Mouse (Mus musculus) cortical plate, adult 2 months (tissue): ENCODE data around the gene Hadh. TPM values are rescaled to one million over a fixed set of nuclear protein-coding genes. Genes with fewer than 3 reads are reported as not detected.
A peak's percentile ranks its signal among the peaks of the same experiment; 100 is the strongest.

Source experiments
- H3K27ac ChIP-seq: fragments of 200-500 bp; 2 replicates; pipeline ENCODE4 v1.5.1; 2012; ENCODE audit warnings: low read length, control low read depth, inconsistent platforms; ENCODE audit not compliant: insufficient read depth
- H3K4me1 ChIP-seq: fragments of 200-500 bp; 2 replicates; pipeline ENCODE4 v1.6.1; 2011; ENCODE audit warnings: low read length; ENCODE audit not compliant: control insufficient read depth, insufficient read depth
- H3K4me3 ChIP-seq: fragments of 200-500 bp; 2 replicates; pipeline ENCODE4 v1.5.1; 2011; ENCODE audit warnings: mild to moderate bottlenecking, low read length, control low read depth; ENCODE audit not compliant: insufficient read depth
- CTCF ChIP-seq: fragments of 200-500 bp; IDR thresholded peaks from 2 replicates; pipeline ENCODE4 v1.5.1; 2011; ENCODE audit warnings: mild to moderate bottlenecking, control low read depth, low read length; ENCODE audit not compliant: insufficient read depth; ENCODE audit errors: extremely low read depth
- POLR2A ChIP-seq: fragments of 200-500 bp; IDR thresholded peaks from 2 replicates; pipeline ENCODE4 v1.6.1; 2011; ENCODE audit warnings: mild to moderate bottlenecking, low read length, control low read depth; ENCODE audit not compliant: insufficient read depth; ENCODE audit errors: extremely low read depth
- polyA plus RNA-seq: library from polyadenylated mRNA; depleted of rRNA; stranded (reverse); fragments of >200 nt; gene quantifications from 2 replicates; pipeline ENCODE4 v1.2.3, GENCODE M21; 2012; rRNA removed

Gene Hadh
- polyA plus RNA-seq, 1 experiment = 46.0 TPM

DNA sequence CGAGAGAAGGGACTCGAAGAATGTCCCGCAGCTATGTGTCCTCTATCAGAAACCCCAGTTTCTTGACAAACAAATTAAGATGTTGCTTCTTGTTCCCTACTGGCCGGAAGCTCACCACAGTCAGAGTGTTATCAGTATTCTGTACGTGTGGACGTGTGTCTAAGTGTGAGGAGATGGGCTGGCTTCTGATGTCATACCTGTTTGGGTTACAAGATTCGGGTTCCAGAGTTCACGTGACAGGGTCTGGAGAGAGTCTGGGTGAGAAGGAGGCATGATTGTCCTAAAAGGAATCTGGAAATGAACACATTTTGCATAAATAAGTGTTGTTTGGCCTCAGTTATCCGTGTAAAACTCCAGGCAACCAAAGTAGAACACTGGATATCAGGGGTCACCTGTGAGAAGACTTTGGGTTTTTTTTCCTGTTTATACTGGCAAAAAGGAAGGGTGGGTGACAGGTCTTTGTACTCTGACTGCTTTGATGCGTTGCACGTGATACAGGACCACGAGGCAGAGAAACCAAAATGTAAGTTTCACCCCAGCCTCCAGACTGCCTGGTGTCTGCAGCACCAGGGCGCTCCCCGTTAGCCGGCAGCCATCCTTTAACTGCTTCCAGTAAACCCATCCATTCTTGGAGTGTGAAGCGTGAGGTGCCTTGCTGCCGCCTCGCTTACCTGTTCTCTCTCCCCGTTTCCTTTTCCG is 72.2 kb downstream of the Hadh start:
- TF ChIP-seq CTCF = no peak
- TF ChIP-seq POLR2A = no peak

DNA sequence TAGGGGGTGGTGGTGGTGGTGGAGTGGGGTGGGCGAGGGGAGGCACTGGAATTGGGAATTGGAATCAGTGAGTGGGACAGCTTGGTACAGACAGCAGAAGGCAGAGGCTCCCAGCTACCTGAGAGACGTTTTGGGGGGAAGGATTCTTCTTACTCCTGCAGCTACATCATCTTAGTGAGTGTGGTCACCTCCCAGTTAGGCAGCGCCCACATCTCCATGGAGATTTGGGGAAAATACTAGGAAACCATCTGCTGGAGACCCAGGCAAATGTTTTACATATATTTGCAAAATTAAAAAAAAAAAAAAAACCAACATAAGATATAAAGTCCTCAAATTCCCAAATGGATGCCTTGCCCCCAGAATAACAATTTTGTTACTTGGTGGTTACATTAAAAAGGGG is 72.9 kb downstream of the Hadh start:
- Histone ChIP-seq H3K4me1 (no peaks in the 10 kb centered on the region), H3K27ac (no peak overlapping the region), H3K4me3 (no peak overlapping the region)
- TF ChIP-seq CTCF (no peak), POLR2A (no peak)

More for the DNA sequence above, 72.2 kb downstream of the Hadh start:
- H3K4me3 ChIP-seq = 0 out of 2 replicates have a peak overlapping the region, but pooled peaks have one; percentile 5
- H3K27ac ChIP-seq = no peak overlapping the region
- no peaks in the 10 kb centered on the region for H3K4me1 ChIP-seq

DNA sequence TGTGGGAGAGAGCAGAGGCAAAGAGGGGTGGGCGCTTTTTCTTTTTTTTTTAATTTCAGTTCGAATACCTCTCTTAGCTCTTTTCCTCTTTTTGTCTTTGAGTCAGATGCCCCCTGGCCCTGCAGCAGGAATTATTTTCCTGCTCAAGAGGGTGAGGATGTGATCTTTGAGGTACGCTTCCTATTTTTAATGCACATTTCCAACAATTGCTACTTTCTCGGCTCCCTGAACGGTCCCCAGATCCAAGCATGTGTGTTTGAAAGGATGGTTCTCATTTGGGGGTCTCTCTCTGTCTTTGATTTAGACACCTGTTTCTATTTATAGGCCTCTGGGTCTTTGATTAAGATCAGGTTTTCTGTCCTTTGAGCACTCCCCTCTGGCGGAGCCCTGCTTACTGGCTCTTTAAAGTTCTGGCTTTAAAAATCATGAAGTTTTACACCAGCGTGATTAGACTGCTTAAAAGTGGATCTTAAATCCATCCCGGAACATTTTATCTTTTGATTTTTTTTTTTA is 75.3 kb downstream of the Hadh start:
- H3K4me3 ChIP-seq = no peak overlapping the region
- no peak overlapping the region for H3K27ac ChIP-seq
- TF ChIP-seq CTCF = no peak
- no peak for TF ChIP-seq POLR2A
- H3K4me1 ChIP-seq = no peaks in the 10 kb centered on the region

DNA sequence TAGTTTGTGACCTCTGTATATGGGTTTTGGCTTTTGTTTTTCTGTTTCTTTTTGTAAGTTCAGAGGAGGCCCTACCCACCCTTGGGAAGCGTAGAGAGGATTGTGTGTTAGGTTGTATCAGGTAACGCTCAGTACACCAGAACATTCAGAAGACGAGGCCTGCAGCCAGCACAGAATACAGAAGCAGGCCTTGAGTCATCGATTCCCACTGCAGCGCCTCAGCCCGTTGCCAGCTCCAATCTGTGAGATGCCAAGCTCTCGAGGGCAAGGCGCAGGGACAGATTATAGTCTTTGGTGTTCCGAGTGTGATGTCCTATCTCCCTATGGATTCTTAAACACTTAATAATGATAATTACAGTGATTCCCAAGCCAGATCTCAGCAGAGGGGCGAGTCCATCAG is 75.9 kb downstream of the Hadh start:
- no peak overlapping the region for H3K4me3 ChIP-seq
- no peak overlapping the region for H3K27ac ChIP-seq
- TF ChIP-seq POLR2A (no peak), CTCF (no peak)
- no peaks in the 10 kb centered on the region for H3K4me1 ChIP-seq

DNA sequence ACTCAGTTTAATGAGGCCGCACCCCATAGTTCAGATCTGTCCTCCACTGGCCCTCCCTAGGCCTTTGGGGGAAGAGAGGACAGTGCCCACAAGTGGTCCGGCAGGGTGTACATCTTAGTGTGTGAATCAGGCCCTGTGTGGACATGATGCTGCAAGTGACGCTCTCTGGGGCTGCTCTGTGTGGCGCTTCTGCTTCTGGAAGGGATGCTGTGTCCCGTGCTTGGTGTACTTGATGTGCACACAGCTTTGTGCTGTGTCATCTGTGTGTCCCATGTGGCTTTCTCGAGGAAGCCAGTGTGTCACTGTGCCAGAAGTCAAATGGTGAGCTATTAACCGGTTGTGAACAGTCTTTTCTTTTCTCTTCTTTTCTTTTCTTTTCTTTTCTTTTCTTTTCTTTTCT is 80.4 kb downstream of the Hadh start:
- Histone ChIP-seq H3K4me3 (no peak overlapping the region), H3K27ac (no peak overlapping the region), H3K4me1 (no peaks in the 10 kb centered on the region)
- TF ChIP-seq CTCF (no peak), POLR2A (no peak)

DNA sequence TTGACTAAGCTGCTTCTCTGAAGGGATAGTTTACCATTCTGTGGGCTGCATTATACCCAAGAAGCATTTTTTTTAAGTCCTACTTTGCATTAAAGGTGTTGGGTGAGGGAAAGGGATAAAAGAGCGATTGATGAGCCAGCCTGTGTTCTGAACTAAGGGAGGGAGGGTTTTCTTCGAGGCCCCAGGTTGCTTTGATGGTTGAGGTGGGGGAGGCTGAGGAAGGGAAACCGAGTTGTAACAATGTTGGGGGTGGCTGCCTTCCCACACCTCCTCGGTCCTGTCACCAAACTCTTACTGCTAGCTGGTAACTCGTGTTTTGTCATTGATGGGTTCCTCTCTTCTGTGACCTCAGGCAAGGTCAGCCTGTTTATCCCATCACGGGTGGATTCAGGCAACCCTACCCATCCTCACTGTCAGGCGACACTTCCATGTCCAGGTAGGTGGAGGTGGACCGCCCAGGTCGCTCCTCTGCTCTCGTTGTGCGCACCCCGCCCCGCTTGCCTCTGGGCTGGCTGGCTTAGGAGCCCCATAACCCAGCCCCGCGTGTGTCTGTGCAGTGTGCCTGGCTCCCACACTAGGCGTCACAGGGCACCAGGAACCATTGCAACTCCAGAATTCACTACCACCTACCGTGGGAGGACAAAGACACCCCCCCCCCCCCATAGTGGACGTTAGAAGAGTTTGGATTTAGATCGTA is 81.1 kb downstream of the Hadh start:
- TF ChIP-seq POLR2A (no peak), CTCF (no peak)
- Histone ChIP-seq H3K27ac (no peak overlapping the region), H3K4me3 (no peak overlapping the region), H3K4me1 (no peaks in the 10 kb centered on the region)

GRCm38 (mm10) chr3:131190239-131190638 is 81.7 kb downstream of the Hadh start:
- Histone ChIP-seq H3K4me3 (no peak overlapping the region), H3K27ac (no peak overlapping the region), H3K4me1 (no peaks in the 10 kb centered on the region)
- TF ChIP-seq CTCF = no peak
- TF ChIP-seq POLR2A = no peak

- Histone ChIP-seq H3K4me1 (no peaks in the 10 kb centered on the region), H3K4me3 (no peak overlapping the region), H3K27ac (no peak overlapping the region)
- TF ChIP-seq CTCF (no peak), POLR2A (no peak)
Measured at GRCm38 (mm10) chr3:131186193-131186592, 85.7 kb downstream of the Hadh start.

Other genes with a start within 250 kb of the Hadh start
- 10.1 and 11.0 TPM in 2 replicates for gene Lef1, start 161.6 kb downstream of the Hadh start, polyA plus RNA-seq
- 10.4 and 11.2 TPM in 2 replicates for gene Cyp2u1, start 31.1 kb upstream of the Hadh start, polyA plus RNA-seq
- 1.3 and 1.7 TPM in 2 replicates for gene Sgms2, start 219.3 kb upstream of the Hadh start, polyA plus RNA-seq